Mouse (Mus musculus): Measurements from ENCODE around the gene Ascc1. TPM values are rescaled to one million over a fixed set of nuclear protein-coding genes. Genes with fewer than 3 reads are reported as not detected.
"Not testable (repeated sequence)": the region's sequence is repeated elsewhere in the genome, so short reads cannot be mapped to it uniquely, and the experiment has no call there.

The Ascc1 gene
- polyA plus RNA-seq, 1 experiment = 31.5 TPM

- no peak for DNase-seq (ENCODE audit: low read depth)
These were observed 25.5 kb upstream of the Ascc1 start for GRCm38 (mm10) chr10:59977141-59977540.

- peak; percentile 36 for DNase-seq (ENCODE audit: low read depth)
These were observed 24.8 kb upstream of the Ascc1 start for GRCm38 (mm10) chr10:59977715-59978343.

GRCm38 (mm10) chr10:59978401-59978800, 24.2 kb upstream of the Ascc1 start:
- DNase-seq (ENCODE audit: low read depth) = no peak

GRCm38 (mm10) chr10:59978873-59979743, 23.5 kb upstream of the Ascc1 start:
- no peak for DNase-seq (ENCODE audit: low read depth)

GRCm38 (mm10) chr10:59980815-59981244, 21.8 kb upstream of the Ascc1 start:
- DNase-seq (ENCODE audit: low read depth) = no peak

- DNase-seq (ENCODE audit: low read depth) = no peak
These were observed 21.3 kb upstream of the Ascc1 start for GRCm38 (mm10) chr10:59981336-59981735.

GRCm38 (mm10) chr10:59981792-59982191, 20.8 kb upstream of the Ascc1 start:
- DNase-seq (ENCODE audit: low read depth) = no peak

GRCm38 (mm10) chr10:59982379-59982873, 20.2 kb upstream of the Ascc1 start:
- no peak for DNase-seq (ENCODE audit: low read depth)

GRCm38 (mm10) chr10:59988036-59988435, 14.6 kb upstream of the Ascc1 start:
- no peak for DNase-seq (ENCODE audit: low read depth)

GRCm38 (mm10) chr10:59990393-59990792, 12.2 kb upstream of the Ascc1 start:
- no peak for DNase-seq (ENCODE audit: low read depth)

- DNase-seq (ENCODE audit: low read depth) = peak; percentile 40
These were observed 11.2 kb upstream of the Ascc1 start for GRCm38 (mm10) chr10:59991262-59991880.

GRCm38 (mm10) chr10:59992024-59992423, 10.6 kb upstream of the Ascc1 start:
- no peak for DNase-seq (ENCODE audit: low read depth)

GRCm38 (mm10) chr10:59993813-59994212, 8.8 kb upstream of the Ascc1 start:
- not testable (repeated sequence) for DNase-seq (ENCODE audit: low read depth)

GRCm38 (mm10) chr10:59995889-59996288, 6.7 kb upstream of the Ascc1 start:
- no peak for DNase-seq (ENCODE audit: low read depth)

GRCm38 (mm10) chr10:59997591-59997990, 5.0 kb upstream of the Ascc1 start:
- DNase-seq (ENCODE audit: low read depth) = no peak

GRCm38 (mm10) chr10:59999057-59999456, 3.5 kb upstream of the Ascc1 start:
- no peak for DNase-seq (ENCODE audit: low read depth)

GRCm38 (mm10) chr10:60001663-60002062, 942 bp upstream of the Ascc1 start:
- DNase-seq (ENCODE audit: low read depth) = not testable (repeated sequence)

- no peak for DNase-seq (ENCODE audit: low read depth)
These were observed 402 bp upstream of the Ascc1 start for GRCm38 (mm10) chr10:60002203-60002602.

GRCm38 (mm10) chr10:60003213-60003752, 678 bp downstream of the Ascc1 start:
- peak; percentile 52 for DNase-seq (ENCODE audit: low read depth)

GRCm38 (mm10) chr10:60003847-60004246, 1.2 kb downstream of the Ascc1 start:
- DNase-seq (ENCODE audit: low read depth) = no peak

GRCm38 (mm10) chr10:60005264-60005663, 2.7 kb downstream of the Ascc1 start:
- no peak for DNase-seq (ENCODE audit: low read depth)

GRCm38 (mm10) chr10:60009115-60009514, 6.5 kb downstream of the Ascc1 start:
- DNase-seq (ENCODE audit: low read depth) = no peak

All from gonadal fat pad, adult 2 months (tissue).